Mouse (Mus musculus) midbrain, embryonic 15.5 days (tissue): ENCODE data around the gene Maco1. TPM values are rescaled to one million over a fixed set of nuclear protein-coding genes. Genes with fewer than 3 reads are reported as not detected.
A peak's percentile ranks its signal among the peaks of the same experiment; 100 is the strongest.

Experiments
- ATAC-seq: fragments of 200-750 bp; cut with Nextera tagmentation; replicated peaks from 2 replicates; pipeline ENCODE4 v1.8.0; 2017; ENCODE audit warnings: moderate TSS enrichment
- H3K27ac ChIP-seq: fragments of 300-500 bp; sonication (generic); 2 replicates; pipeline ENCODE4 v1.5.1; 2015; ENCODE audit warnings: mild to moderate bottlenecking, inconsistent platforms
- H3K27me3 ChIP-seq: fragments of 300-500 bp; sonication (generic); replicated peaks from 2 replicates; pipeline ENCODE4 v1.6.1; 2015; ENCODE audit warnings: inconsistent platforms
- H3K36me3 ChIP-seq: fragments of 300-500 bp; sonication (generic); replicated peaks from 2 replicates; pipeline ENCODE4 v1.6.1; 2015; ENCODE audit warnings: inconsistent platforms
- H3K4me1 ChIP-seq: fragments of 300-500 bp; sonication (generic); 2 replicates; pipeline ENCODE4 v1.6.1; 2015; ENCODE audit warnings: inconsistent platforms
- H3K4me2 ChIP-seq: fragments of 300-500 bp; sonication (generic); 2 replicates; pipeline ENCODE4 v1.6.1; 2015; ENCODE audit warnings: inconsistent platforms, mild to moderate bottlenecking, moderate library complexity
- H3K4me3 ChIP-seq: fragments of 300-500 bp; sonication (generic); 2 replicates; pipeline ENCODE4 v1.5.1; 2015; ENCODE audit warnings: mild to moderate bottlenecking, inconsistent platforms
- H3K9ac ChIP-seq: fragments of 300-500 bp; sonication (generic); 2 replicates; pipeline ENCODE4 v1.6.1; 2015; ENCODE audit warnings: mild to moderate bottlenecking, inconsistent platforms
- H3K9me3 ChIP-seq: fragments of 300-500 bp; sonication (generic); 2 replicates; pipeline ENCODE4 v1.6.1; 2016; ENCODE audit warnings: inconsistent platforms
- WGBS: fragments of 180-500 bp; shearing (Covaris S2); methylation state at CpG from one replicate; pipeline ENCODE4 v1.1.7; 2015; ENCODE audit warnings: mixed read lengths; 5-methylcytosine and 5-hydroxymethylcytosine counted together
- polyA plus RNA-seq: library from polyadenylated mRNA; unstranded; fragments of >200 nt; fragmentation: Nextera tagmentation; extraction: Ambion mirVana; gene quantifications from 2 replicates; pipeline ENCODE4 v1.2.1, GENCODE M21; 2015

Gene Maco1
- polyA plus RNA-seq = 97.2 and 106 TPM in 2 replicates

DNA sequence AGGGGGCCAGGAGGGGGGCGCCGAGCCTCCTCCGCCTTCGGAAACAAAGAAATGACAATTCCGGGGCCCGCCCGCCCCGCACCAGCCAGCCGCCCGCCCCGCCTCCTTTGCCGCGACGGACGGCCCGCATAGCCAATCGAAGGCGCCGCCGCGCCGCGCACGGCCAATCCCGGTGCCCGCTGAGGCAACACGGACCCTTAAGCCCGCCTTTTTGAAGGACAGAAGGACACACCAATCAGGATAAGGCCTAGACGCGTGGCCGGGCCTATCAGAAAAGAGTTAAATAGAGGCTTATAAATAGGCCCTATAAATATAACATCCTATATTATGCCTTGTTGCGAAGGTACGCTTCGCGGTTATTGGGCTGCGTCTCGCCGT, at the start of gene Maco1:
Gene Maco1 (minus strand): TSS at position 87 of the 378 bp plus-strand sequence.
- H3K27ac ChIP-seq = peak within 1 kb of the TSS; percentile 100
- no peaks in the 10 kb centered on the region for H3K36me3 ChIP-seq
- H3K4me2 ChIP-seq = peak within 1 kb of the TSS; percentile 61
- 0% methylated on average over 38 of the region's 38 CpGs for WGBS
- peak within 1 kb of the TSS; percentile 99 for H3K9ac ChIP-seq
- no peaks in the 10 kb centered on the region for H3K9me3 ChIP-seq
- H3K4me3 ChIP-seq = peak within 1 kb of the TSS; percentile 99
- H3K4me1 ChIP-seq = peaks cover 31% of the 10 kb centered on the region
- peaks cover 4% of the 10 kb centered on the region; the same call in 1 of the 2 replicates for H3K27me3 ChIP-seq
- peak; percentile 98 for ATAC-seq

DNA sequence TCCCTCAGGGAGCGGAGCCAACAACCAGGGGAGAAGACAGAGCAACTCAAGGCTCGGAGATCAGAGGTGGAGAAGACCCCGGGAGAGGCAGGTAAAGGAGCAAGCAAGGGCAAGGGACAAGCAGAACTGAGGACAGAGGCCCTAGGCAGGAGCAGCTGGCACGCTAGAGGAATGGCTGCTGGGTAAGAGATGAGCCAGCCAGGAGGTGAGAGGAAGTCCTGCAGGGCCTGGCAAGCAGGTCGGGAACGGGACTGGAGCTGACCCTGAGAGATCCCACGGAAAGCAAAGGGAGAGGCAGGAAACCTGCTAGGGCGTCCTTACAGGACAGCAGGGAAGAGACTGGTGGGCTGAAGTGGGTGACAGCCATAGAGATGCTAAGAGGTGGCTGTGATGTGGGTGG, 48.0 kb upstream of the Maco1 start:
- no peak overlapping the region for H3K4me3 ChIP-seq
- peaks cover 64% of the 10 kb centered on the region for H3K36me3 ChIP-seq
- no peak overlapping the region for H3K27ac ChIP-seq
- H3K4me1 ChIP-seq = no peaks in the 10 kb centered on the region
- H3K9ac ChIP-seq = no peak overlapping the region
- WGBS = 94% methylated on average over 8 of the region's 8 CpGs
- no peak overlapping the region for H3K4me2 ChIP-seq
- H3K27me3 ChIP-seq = no peaks in the 10 kb centered on the region
- no peak for ATAC-seq
- no peaks in the 10 kb centered on the region for H3K9me3 ChIP-seq

DNA sequence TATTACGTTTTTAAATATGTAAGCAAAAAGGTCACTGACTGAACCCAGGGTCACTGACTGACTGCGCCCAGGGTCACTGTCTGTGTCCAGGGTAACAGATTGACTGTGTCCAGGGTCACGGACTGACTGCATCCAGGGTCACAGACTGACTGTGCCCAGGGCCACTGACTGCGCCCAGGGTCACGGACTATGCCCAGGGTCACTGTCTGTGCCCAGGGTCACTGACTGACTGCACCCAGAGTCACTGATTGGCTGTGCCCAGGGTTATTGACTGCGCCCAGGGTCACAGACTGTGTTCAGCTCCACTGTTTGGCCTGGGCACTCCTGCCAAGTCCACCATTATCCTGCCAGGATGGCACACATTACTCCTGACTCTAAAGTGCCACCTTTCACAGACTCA, 44.1 kb upstream of the Maco1 start:
- Histone ChIP-seq H3K4me3 (no peak overlapping the region), H3K27ac (no peak overlapping the region), H3K9me3 (no peaks in the 10 kb centered on the region), H3K4me1 (no peaks in the 10 kb centered on the region), H3K9ac (no peak overlapping the region), H3K4me2 (no peak overlapping the region), H3K27me3 (no peaks in the 10 kb centered on the region), H3K36me3 (peaks cover 46% of the 10 kb centered on the region)
- ATAC-seq = no peak
- WGBS = 90% methylated on average over 6 of the region's 6 CpGs

DNA sequence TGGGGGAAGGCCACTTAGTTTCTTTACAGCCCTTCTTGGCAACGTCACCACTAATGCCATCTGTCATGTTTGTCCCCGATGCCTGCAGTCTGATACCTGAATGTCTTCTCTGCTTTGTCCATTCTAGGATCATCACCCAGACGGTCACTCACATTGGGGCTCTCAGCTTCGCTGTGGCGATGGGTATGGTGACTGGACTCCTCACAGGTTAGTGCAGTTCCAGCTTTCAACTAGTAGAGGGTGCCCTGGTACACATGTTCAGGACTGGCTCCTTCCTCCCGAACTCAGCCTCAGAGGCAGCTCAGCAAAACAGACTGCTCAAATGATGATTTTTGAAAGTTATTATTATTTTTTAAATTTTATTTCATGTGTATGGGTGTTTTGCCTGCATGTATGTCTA, 39.0 kb upstream of the Maco1 start:
- Histone ChIP-seq H3K4me2 (no peak overlapping the region), H3K4me1 (no peaks in the 10 kb centered on the region), H3K9ac (no peak overlapping the region), H3K9me3 (no peaks in the 10 kb centered on the region), H3K36me3 (peaks cover 12% of the 10 kb centered on the region), H3K27ac (no peak overlapping the region), H3K27me3 (no peaks in the 10 kb centered on the region), H3K4me3 (no peak overlapping the region)
- ATAC-seq = no peak
- 77% methylated on average over 6 of the region's 6 CpGs for WGBS

DNA sequence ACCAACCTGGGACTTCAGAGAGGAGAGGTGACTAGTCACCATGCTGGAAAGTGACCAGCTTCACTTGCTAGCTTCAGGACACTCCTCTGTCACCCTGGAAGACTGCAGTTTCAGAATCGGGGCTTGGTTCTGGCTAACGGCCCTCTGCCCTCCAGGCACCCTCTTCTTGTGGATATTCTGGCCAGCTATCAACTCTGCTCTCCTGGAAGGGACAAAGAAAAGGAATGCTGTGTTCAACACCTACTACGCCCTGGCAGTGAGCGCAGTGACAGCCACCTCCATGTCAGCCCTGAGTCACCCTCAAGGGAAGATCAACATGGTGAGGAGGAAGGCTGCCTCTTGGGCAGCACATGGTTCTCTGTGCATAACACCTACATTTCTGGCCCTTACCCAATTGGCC, 31.2 kb upstream of the Maco1 start:
- no peak for ATAC-seq
- H3K27me3 ChIP-seq = no peaks in the 10 kb centered on the region
- no peak overlapping the region for H3K27ac ChIP-seq
- H3K4me2 ChIP-seq = no peak overlapping the region
- H3K36me3 ChIP-seq = no peaks in the 10 kb centered on the region
- H3K9ac ChIP-seq = no peak overlapping the region
- H3K4me3 ChIP-seq = no peak overlapping the region
- 88% methylated on average over 4 of the region's 4 CpGs for WGBS
- H3K9me3 ChIP-seq = no peaks in the 10 kb centered on the region
- peaks cover 5% of the 10 kb centered on the region for H3K4me1 ChIP-seq

DNA sequence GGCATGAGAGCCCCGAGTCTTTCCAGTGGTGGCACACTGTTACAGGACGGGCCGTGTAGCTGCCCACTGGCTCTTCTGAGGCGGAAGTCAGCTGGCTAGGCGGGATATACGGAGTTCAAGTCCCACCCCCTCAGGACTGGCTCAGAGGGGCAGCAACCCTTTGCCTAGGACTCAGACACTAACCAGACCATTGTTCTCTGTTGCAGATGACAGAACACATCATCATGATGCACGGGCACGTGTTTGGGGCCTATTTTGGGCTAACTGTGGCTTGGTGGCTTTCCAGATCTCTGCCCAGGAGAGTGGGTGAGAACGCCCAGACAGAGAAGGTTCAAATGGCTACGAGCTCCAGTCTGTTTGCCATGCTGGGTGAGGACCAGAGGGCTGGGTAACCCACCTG, 30.7 kb upstream of the Maco1 start:
- Histone ChIP-seq H3K4me1 (peaks cover 7% of the 10 kb centered on the region), H3K36me3 (no peaks in the 10 kb centered on the region), H3K27ac (no peak overlapping the region), H3K27me3 (no peaks in the 10 kb centered on the region), H3K9me3 (no peaks in the 10 kb centered on the region), H3K4me2 (no peak overlapping the region), H3K9ac (no peak overlapping the region), H3K4me3 (no peak overlapping the region)
- ATAC-seq = no peak
- WGBS = 88% methylated on average over 10 of the region's 10 CpGs

- Histone ChIP-seq H3K4me2 (no peak overlapping the region), H3K4me3 (no peak overlapping the region), H3K36me3 (no peaks in the 10 kb centered on the region), H3K9ac (no peak overlapping the region), H3K4me1 (peaks cover 7% of the 10 kb centered on the region), H3K27ac (no peak overlapping the region), H3K27me3 (no peaks in the 10 kb centered on the region), H3K9me3 (no peaks in the 10 kb centered on the region)
- no peak for ATAC-seq
- WGBS = 31% methylated on average over 7 of the region's 7 CpGs
Observed at GRCm38 (mm10) chr4:134883266-134883665, 30.1 kb upstream of the Maco1 start.

DNA sequence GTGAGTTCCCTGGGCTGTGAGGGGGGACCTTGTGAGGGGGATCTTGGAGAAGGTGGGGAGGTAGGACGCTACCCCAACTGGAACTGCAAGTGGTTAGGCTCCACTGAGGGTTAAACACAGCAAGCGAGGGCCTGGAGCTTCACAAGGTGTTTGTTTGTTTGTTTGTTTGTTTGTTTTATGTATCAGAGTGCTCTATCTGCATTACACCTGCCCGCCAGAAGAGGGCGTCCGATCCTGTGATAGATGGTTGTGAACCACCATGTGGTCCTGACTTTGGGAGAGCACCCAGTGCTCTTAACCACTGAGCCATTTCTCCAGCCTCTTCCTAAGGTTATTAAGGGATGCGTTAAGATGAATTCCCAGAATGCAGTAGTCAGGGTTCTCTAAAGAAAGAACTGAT, 26.9 kb upstream of the Maco1 start:
- Histone ChIP-seq H3K36me3 (no peaks in the 10 kb centered on the region), H3K9me3 (no peaks in the 10 kb centered on the region), H3K27ac (no peak overlapping the region), H3K4me1 (peaks cover 7% of the 10 kb centered on the region), H3K27me3 (no peaks in the 10 kb centered on the region), H3K4me3 (peak overlapping the region; percentile 30; the same call in 1 of the 2 replicates), H3K9ac (no peak overlapping the region), H3K4me2 (peak overlapping the region; percentile 56)
- 34% methylated on average over 6 of the region's 6 CpGs for WGBS
- 0 out of 2 replicates have a peak, but pooled peaks have one; percentile 11 for ATAC-seq

GRCm38 (mm10) chr4:134879410-134879981, 26.4 kb upstream of the Maco1 start:
- Histone ChIP-seq H3K4me2 (peak overlapping the region; percentile 56), H3K4me1 (peaks cover 7% of the 10 kb centered on the region), H3K4me3 (peak overlapping the region; percentile 30), H3K27ac (no peak overlapping the region), H3K9ac (peak overlapping the region; percentile 24; the same call in 1 of the 2 replicates), H3K27me3 (no peaks in the 10 kb centered on the region), H3K36me3 (no peaks in the 10 kb centered on the region), H3K9me3 (no peaks in the 10 kb centered on the region)
- peak; percentile 20; the same call in 1 of the 2 replicates for ATAC-seq
- WGBS = 2% methylated on average over 17 of the region's 17 CpGs

DNA sequence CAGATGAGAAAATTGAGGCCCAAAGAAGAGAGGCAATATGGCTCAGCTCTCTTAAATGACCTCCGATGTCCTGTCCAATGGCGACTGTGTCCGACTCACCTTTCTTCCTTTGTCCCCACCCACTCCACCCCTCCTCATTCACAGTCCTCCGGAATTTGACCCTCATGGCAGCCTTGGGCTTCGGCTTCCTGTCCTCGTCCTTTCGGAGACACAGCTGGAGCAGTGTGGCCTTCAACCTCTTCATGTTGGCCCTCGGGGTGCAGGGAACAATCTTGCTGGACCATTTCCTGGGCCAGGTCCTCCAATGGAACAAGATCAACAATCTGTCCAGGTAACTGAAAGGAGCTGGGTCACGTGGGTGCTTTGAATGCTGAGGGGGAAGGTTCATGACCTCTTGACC, 23.0 kb upstream of the Maco1 start:
- ATAC-seq = no peak
- H3K4me1 ChIP-seq = peaks cover 7% of the 10 kb centered on the region
- H3K36me3 ChIP-seq = no peaks in the 10 kb centered on the region
- no peaks in the 10 kb centered on the region for H3K9me3 ChIP-seq
- no peak overlapping the region for H3K4me3 ChIP-seq
- H3K27ac ChIP-seq = no peak overlapping the region
- no peaks in the 10 kb centered on the region for H3K27me3 ChIP-seq
- no peak overlapping the region for H3K4me2 ChIP-seq
- no peak overlapping the region for H3K9ac ChIP-seq
- WGBS = 87% methylated on average over 9 of the region's 9 CpGs

DNA sequence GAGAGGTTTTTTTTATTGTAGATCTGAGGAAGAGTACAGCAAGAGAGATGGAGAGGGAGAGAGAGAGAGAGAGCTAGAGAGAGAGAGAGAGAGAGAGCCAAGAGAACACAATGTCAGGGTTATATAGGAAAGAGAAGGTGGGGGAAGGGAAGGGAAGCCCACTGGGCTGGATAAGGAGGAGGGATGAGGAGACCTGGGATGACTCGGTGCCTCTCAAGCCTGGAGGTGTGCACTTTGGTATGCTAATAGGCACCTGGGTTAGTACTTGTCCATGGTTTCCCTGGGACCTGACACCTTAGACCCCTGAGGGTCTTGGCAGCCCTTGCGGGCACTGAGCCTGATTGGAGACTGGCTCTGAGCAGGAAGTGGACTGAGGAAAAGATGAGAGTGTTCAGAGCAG, 18.8 kb upstream of the Maco1 start:
- H3K4me1 ChIP-seq = no peaks in the 10 kb centered on the region
- no peak overlapping the region for H3K27ac ChIP-seq
- no peak for ATAC-seq
- H3K4me3 ChIP-seq = no peak overlapping the region
- H3K4me2 ChIP-seq = no peak overlapping the region
- no peaks in the 10 kb centered on the region for H3K9me3 ChIP-seq
- H3K36me3 ChIP-seq = no peaks in the 10 kb centered on the region
- no peak overlapping the region for H3K9ac ChIP-seq
- 37% methylated on average over 2 of the region's 2 CpGs for WGBS
- H3K27me3 ChIP-seq = peaks cover 19% of the 10 kb centered on the region

- H3K36me3 ChIP-seq = no peaks in the 10 kb centered on the region
- H3K9ac ChIP-seq = no peak overlapping the region
- H3K9me3 ChIP-seq = no peaks in the 10 kb centered on the region
- H3K27me3 ChIP-seq = peaks cover 19% of the 10 kb centered on the region
- 51% methylated on average over 4 of the region's 4 CpGs for WGBS
- H3K4me1 ChIP-seq = no peaks in the 10 kb centered on the region
- no peak for ATAC-seq
- no peak overlapping the region for H3K4me3 ChIP-seq
- H3K27ac ChIP-seq = no peak overlapping the region
- no peak overlapping the region for H3K4me2 ChIP-seq
Observed at GRCm38 (mm10) chr4:134871477-134871876, 18.3 kb upstream of the Maco1 start.

GRCm38 (mm10) chr4:134869815-134870375, 16.8 kb upstream of the Maco1 start:
- no peaks in the 10 kb centered on the region for H3K9me3 ChIP-seq
- WGBS = 54% methylated on average over 7 of the region's 7 CpGs
- no peak overlapping the region for H3K4me3 ChIP-seq
- H3K27me3 ChIP-seq = peaks cover 19% of the 10 kb centered on the region
- no peaks in the 10 kb centered on the region for H3K4me1 ChIP-seq
- H3K4me2 ChIP-seq = no peak overlapping the region
- no peak overlapping the region for H3K27ac ChIP-seq
- no peaks in the 10 kb centered on the region for H3K36me3 ChIP-seq
- H3K9ac ChIP-seq = no peak overlapping the region
- ATAC-seq = no peak
